Mouse (Mus musculus): Measurements from ENCODE around the gene Gabpb2.

The Gabpb2 gene

GRCm38 (mm10) chr3:95217255-95218134 is at the start of gene Gabpb2:
Gabpb2 (minus strand) TSS chr3:95217916.
- DNase-seq, result peak; percentile 91 to 92

- DNase-seq, result no peak
Observed at GRCm38 (mm10) chr3:95266052-95266451, 48.3 kb upstream of the Gabpb2 start.

- no peak for DNase-seq
Observed at GRCm38 (mm10) chr3:95264724-95265123, 47.0 kb upstream of the Gabpb2 start.

- DNase-seq, result peak; percentile 50 to 71
Observed at GRCm38 (mm10) chr3:95263089-95263739, 45.5 kb upstream of the Gabpb2 start.

GRCm38 (mm10) chr3:95261975-95262374 is 44.3 kb upstream of the Gabpb2 start:
- DNase-seq, result no peak

DNA sequence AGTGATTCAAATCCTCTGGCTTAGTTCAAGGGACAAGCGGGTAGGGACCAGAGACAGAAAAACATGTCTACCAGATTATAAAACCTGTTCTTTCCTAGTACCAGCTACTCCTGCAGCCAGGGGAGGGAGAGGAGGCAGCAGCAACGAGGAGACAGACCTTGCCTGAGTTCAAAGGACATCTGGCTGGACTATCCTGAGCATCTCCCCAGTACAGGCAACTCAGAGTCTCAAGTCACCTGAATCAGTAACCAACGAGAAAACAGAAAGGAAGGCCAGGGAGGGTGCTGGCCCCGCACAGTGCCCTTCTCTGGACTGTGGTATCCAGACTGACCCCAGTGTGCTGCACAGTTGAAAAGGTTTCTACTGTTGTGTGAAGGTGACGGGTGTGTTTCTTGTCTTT is 39.2 kb upstream of the Gabpb2 start:
- no peak for DNase-seq

DNA sequence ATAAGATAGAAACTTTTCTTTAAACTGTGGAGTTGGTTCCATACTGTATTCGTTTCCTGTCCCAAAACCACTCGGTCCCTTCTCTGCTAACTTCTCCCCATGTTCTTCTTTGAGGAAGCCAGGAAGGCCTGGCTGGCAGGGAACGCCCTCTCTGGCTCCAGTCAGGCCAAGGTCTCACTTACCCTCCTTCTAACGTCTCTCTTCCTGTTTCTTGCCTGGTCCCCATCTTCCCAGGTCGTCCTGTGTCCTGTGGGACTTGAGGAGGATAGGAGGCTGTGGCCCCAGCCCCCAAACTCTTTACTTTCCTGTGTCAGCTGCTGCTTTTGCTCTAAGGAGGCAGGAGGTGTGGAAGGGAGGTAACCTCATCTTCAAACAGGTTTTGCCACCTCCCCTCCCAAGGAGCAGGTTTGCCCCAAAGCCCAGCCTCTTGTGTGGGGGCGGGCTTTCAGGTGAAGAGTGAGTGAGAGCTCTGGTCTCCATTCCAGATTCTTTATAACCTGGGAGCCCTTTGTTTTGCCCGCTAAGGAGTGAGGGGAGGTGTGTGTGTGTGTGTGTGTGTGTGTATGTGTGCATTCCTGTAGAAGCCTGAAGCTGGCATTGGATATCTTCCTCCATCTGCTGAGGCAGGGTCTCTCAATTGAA is 33.2 kb upstream of the Gabpb2 start, which contains the start of gene Bnipl:
Gene Bnipl, minus strand, starts transcription at position 411 of the 642 bp plus-strand sequence.
- DNase-seq, result no peak

DNA sequence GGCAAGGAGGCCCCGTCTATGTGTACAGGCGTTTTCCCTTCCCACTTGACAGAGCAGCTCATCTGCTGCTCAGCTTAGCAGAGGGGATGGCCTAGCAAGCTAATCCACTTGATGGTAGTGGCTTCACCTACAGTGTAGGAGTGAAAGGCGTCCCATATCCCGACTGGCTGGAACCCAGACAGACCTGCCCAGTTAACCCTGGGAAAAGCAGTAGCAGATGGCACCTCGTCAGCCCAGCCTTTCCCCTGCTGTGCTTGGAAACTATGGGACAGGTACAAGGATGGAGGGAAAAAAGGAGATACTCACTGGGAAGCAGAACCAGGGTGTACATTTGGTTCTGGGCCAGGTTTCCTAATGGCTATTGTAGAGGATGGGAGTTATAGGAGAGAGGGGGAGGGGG is 32.6 kb upstream of the Gabpb2 start:
- DNase-seq, result no peak

- no peak for DNase-seq
Observed at GRCm38 (mm10) chr3:95247660-95248336, 30.1 kb upstream of the Gabpb2 start.

DNA sequence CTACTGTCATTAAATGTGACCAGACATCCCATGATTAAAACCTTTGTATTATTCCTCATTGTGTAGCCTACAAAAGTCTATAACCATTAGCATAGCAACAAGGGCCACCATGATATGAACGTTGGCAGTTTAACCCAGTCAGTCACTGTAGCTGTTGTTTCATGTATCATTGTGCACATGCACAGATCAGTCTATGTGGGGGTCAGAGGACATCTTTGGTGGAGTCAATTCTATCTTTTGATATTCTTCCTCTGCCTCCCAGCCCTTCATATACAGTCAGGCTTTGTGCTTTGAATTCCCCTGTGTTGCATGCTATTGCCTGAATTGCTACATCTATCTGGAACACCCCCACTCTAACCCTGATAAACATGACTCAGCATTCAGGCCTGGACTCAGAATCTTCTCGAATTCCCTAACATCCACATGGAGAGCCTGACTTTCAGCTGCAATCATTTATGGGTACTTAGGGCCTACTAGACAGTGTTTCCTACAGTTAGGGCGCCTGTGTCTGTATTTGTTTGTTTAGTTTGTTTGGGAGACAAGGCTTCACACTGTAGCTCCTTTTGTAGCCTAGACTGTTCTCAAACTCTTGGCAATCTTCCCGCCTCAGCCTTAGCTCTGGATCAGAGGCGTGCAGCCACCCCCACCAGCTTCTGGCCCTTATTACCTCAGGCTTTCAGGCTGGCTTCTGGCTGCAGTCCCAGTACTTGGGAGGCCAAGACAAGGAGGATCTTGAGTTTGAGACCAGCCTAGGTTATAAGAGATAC is 28.9 kb upstream of the Gabpb2 start:
- DNase-seq, result no peak

DNA sequence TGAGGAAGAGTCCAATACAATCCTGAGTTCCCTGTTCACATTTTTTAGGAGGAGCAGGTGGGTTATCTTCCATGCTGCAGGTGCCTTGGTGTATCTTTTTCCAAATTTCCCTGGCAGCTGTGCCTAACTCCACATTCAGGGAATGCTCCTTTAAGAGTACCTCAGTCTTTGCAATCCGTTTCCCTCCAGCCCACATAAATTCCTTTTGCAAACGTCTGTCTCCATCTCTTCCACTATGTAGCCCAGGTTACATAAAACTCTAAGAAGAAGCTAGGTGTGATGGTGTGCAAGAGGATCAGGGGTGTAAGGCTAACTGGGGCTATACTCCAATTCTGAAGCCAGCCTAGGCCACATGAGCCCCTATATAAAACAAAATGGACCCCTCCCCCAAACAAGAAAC is 25.4 kb upstream of the Gabpb2 start:
- no peak for DNase-seq

GRCm38 (mm10) chr3:95241498-95241897 is 23.8 kb upstream of the Gabpb2 start, which contains the start of gene Gm128:
Gm128 (minus strand) TSS chr3:95241598.
- DNase-seq, result no peak

DNA sequence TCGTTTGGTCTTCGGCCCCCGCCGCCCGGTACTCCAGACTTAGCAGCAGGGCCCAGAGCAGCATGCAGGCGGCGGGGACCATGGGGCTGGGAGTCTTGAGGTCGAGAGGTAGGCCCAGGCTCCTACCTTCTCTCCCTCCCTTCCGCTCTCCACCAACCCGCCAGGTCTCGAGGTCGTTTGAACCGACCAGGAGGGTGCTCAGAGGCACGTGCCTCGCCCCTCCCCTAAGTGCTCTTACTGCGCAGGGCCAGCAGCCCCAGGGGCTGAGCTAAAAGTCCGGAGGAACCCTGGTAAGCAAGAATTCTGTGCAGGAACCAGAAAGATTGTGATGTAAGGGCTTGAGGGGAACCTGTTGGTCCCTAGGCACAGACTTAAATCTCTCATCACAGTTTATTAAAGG is 23.2 kb upstream of the Gabpb2 start:
- no peak for DNase-seq

- DNase-seq, result no peak
Observed at GRCm38 (mm10) chr3:95239971-95240370, 22.3 kb upstream of the Gabpb2 start.

- no peak for DNase-seq
Observed at GRCm38 (mm10) chr3:95239022-95239421, 21.3 kb upstream of the Gabpb2 start.

GRCm38 (mm10) chr3:95237541-95238099 is 19.9 kb upstream of the Gabpb2 start:
- no peak for DNase-seq

DNA sequence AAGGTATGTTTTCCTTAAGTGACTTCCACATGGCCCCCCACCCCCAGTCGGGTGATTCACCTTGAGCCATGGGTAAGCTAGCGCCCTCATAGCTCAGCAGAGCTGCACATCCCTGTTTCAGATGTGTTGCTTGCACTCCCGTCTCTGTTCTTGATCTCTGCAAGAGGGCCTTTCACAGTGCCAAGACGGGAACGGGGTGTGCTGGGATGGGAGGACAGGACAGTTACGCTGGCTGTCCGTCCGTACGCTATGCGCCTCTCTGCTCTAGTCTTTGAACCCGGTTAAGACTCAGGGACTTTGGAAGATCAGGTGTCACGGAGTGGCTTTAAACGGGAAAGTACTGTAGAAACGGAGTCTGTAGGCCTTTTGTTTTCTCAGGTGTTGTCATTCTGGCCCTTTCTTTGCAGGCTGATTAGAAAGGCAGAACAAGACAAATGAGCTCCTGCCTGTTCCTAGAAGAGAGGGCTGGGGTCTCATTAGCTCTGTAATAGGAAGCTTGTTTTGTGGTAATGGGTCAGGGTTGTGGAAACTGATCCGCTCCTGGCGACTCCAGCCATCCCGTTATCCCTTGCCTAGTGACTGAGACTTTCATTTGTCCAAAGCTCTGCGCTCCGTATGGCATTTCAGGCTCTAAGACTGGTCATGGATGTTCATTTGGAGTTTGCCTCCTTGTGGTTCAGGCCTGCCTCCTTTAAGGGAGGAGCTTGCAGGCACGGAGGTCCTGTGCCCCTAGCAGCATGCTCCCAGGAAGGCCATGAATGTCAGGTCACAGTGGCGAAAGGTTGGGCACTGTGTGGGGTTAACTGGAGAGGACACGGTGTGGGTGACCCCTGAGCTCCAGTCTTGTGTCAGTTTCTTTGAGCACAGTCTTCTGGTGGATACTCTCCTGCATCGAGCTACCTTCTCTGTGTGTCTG is 17.9 kb upstream of the Gabpb2 start:
- DNase-seq, result no peak

- DNase-seq, result no peak
Observed at GRCm38 (mm10) chr3:95233303-95233980, 15.7 kb upstream of the Gabpb2 start.

DNA sequence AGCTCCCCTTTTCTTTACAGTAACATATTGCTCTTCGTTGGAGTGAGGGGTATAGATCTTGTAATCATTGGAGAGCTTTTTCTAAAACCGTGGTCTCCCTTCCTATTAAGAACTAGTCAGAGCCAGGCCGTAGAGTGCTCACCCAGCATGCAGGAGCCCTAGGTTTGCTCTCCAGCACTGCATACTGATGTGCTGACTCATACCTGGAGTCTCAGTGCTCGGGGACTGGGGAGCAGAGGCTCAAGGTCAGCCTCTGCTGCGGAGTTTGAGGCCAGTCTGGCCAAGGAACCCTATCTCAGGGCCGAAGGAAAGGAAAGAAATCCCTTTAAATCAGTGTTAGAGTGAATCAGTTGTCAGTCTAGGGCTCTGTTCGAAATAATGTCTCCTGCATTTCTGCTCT is 15.1 kb upstream of the Gabpb2 start:
- no peak for DNase-seq

Measured in thymus, adult 18-20 months (tissue).